Mouse (Mus musculus) testis, adult 2 months (tissue): ENCODE measurements around the gene Sptbn4.

Experiments
- CTCF ChIP-seq: fragments of 200-500 bp; IDR thresholded peaks from 2 replicates; pipeline ENCODE4 v1.5.1; 2012; ENCODE audit warnings: low read depth, mild to moderate bottlenecking, inconsistent platforms, low read length, moderate library complexity; ENCODE audit not compliant: control insufficient read depth, insufficient read depth, insufficient replicate concordance
- POLR2A ChIP-seq: fragments of 200-500 bp; IDR thresholded peaks from 2 replicates; pipeline ENCODE4 v1.6.1; 2012; ENCODE audit warnings: low read depth, mild to moderate bottlenecking, inconsistent platforms, low read length, moderate library complexity; ENCODE audit not compliant: control insufficient read depth

GRCm38 (mm10) chr7:27471390-27472120 is 24.1 kb upstream of the Sptbn4 start:
- TF ChIP-seq CTCF (no peak), POLR2A (no peak)
